ENCODE assay signal across 27 mouse cellular contexts in the genomic region with DNA sequence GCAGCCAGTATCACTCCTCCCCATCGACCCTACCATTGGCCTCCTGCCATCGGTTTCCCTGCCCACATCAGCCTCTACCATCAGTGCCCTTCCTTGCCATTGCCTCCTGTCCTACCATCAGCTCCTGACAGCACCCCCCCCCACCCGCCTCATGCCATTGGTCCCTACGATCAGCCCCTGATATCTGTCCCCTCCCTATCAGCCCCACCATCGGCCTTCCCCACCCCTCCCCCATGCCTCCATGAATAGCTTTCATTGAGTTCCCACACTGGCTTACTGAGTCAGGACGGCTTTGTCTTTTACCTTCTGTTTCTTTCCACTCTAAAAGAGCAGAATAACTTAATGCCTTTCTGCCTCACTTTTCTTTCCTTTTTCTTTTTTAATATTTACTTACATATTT.
DNase-seq lines count a peak whose midpoint lies in the region; ATAC-seq and TF ChIP-seq lines count a peak whose summit lies in the region.
"Had no signal": no experiment of that assay in that cellular context is flagged by ENCODE, and none has a peak within 500 bp of the region (broad histone marks: within the 10 kb centered on the region; RNA-seq: fewer than 3 reads in every experiment).

No protein-coding gene starts in this region.

- no peak for ATAC-seq in hindbrain, postnatal 0 days
- peak; percentile 70 for ATAC-seq in midbrain, embryonic 11.5 days (ENCODE audit: low FRiP score)
- ATAC-seq in midbrain, postnatal 0 days (ENCODE audit: low FRiP score), result no peak
- ATAC-seq: intestine, postnatal 0 days; liver, embryonic 12.5 days; liver, postnatal 0 days; midbrain, embryonic 16.5 days had no signal

- H3K9ac ChIP-seq in hindbrain, postnatal 0 days (replicated peaks; ENCODE audit: low read length), result no peak overlapping the region
- H3K9ac ChIP-seq in midbrain, embryonic 11.5 days (ENCODE audit: low read length), result no peak overlapping the region
- no peak overlapping the region for H3K9ac ChIP-seq in midbrain, postnatal 0 days (replicated peaks; ENCODE audit: low read length, poor library complexity, severe bottlenecking)
- H3K9ac ChIP-seq: embryonic facial prominence, embryonic 12.5 days; heart, embryonic 12.5 days; liver, embryonic 12.5 days; liver, postnatal 0 days; neural tube, embryonic 12.5 days had no signal

- TF ChIP-seq POLR2A in brain, embryonic 14.5 days (IDR thresholded peaks at IDR 0.05; ENCODE audit: borderline replicate concordance, extremely low read depth, insufficient read depth, insufficient read length, poor library complexity, severe bottlenecking), result no peak

- WGBS in hindbrain, embryonic 10.5 days, result 67% methylated on average over 6 of the region's 6 CpGs
- WGBS in hindbrain, postnatal 0 days, result 54% methylated on average over 6 of the region's 6 CpGs
- 63% methylated on average over 6 of the region's 6 CpGs for WGBS in midbrain, embryonic 11.5 days
- 56% methylated on average over 6 of the region's 6 CpGs for WGBS in midbrain, postnatal 0 days

- H3K4me3 ChIP-seq in hindbrain, embryonic 10.5 days, result no peak overlapping the region
- H3K4me3 ChIP-seq in hindbrain, postnatal 0 days (ENCODE audit: low read length), result no peak overlapping the region
- no peak overlapping the region for H3K4me3 ChIP-seq in midbrain, embryonic 11.5 days (ENCODE audit: low read depth, low read length)
- H3K4me3 ChIP-seq in midbrain, postnatal 0 days (ENCODE audit: low read depth, low read length), result no peak overlapping the region
- H3K4me3 ChIP-seq: embryonic facial prominence, embryonic 12.5 days; heart, adult 2 months; heart, embryonic 12.5 days; left cerebral cortex, adult 2 months; liver, embryonic 12.5 days; myocyte; neural tube, embryonic 12.5 days had no signal

- H3K4me1 ChIP-seq in hindbrain, embryonic 10.5 days (replicated peaks), result peaks cover 11% of the 10 kb centered on the region
- H3K4me1 ChIP-seq in hindbrain, postnatal 0 days (ENCODE audit: insufficient read depth, low read length), result no peaks in the 10 kb centered on the region
- no peaks in the 10 kb centered on the region for H3K4me1 ChIP-seq in midbrain, embryonic 11.5 days (ENCODE audit: control insufficient read depth, insufficient read depth, low read length)
- no peaks in the 10 kb centered on the region for H3K4me1 ChIP-seq in midbrain, postnatal 0 days (ENCODE audit: insufficient read depth, low read length)
- H3K4me1 ChIP-seq: embryonic facial prominence, embryonic 12.5 days; heart, embryonic 12.5 days; liver, embryonic 12.5 days; neural tube, embryonic 12.5 days had no signal

- peak overlapping the region; percentile 67 for H3K27ac ChIP-seq in hindbrain, embryonic 10.5 days
- H3K27ac ChIP-seq in hindbrain, postnatal 0 days, result no peak overlapping the region
- H3K27ac ChIP-seq in midbrain, embryonic 11.5 days (ENCODE audit: low read depth, low read length), result no peak overlapping the region
- H3K27ac ChIP-seq in midbrain, postnatal 0 days (ENCODE audit: low read depth, low read length), result no peak overlapping the region
- H3K27ac ChIP-seq: heart, adult 2 months; left cerebral cortex, adult 2 months; liver, embryonic 12.5 days; neural tube, embryonic 12.5 days had no signal

- H3K4me2 ChIP-seq in hindbrain, postnatal 0 days (ENCODE audit: low read depth, low read length), result no peak overlapping the region
- H3K4me2 ChIP-seq in midbrain, embryonic 11.5 days, result no peak overlapping the region
- no peak overlapping the region for H3K4me2 ChIP-seq in midbrain, postnatal 0 days (ENCODE audit: low read depth, low read length, poor library complexity, severe bottlenecking)
- H3K4me2 ChIP-seq: embryonic facial prominence, embryonic 12.5 days; heart, embryonic 12.5 days; liver, embryonic 12.5 days; neural tube, embryonic 12.5 days had no signal

- no peak for TF ChIP-seq CTCF in hindbrain, postnatal 0 days (IDR thresholded peaks at IDR 0.05; ENCODE audit: low read depth)
- no peak for TF ChIP-seq CTCF in midbrain, postnatal 0 days (IDR thresholded peaks at IDR 0.05)
- no peak for TF ChIP-seq CTCF in brain, embryonic 14.5 days (IDR thresholded peaks at IDR 0.05; ENCODE audit: borderline replicate concordance, extremely low read depth, insufficient read depth, insufficient read length)

- H3K27me3 ChIP-seq in hindbrain, embryonic 10.5 days (ENCODE audit: insufficient read depth, poor library complexity, severe bottlenecking), result no peaks in the 10 kb centered on the region
- no peaks in the 10 kb centered on the region for H3K27me3 ChIP-seq in hindbrain, postnatal 0 days (ENCODE audit: insufficient read depth, low read length)
- no peaks in the 10 kb centered on the region for H3K27me3 ChIP-seq in midbrain, embryonic 11.5 days (ENCODE audit: control insufficient read depth, insufficient read depth, low read length)
- H3K27me3 ChIP-seq in midbrain, postnatal 0 days (ENCODE audit: insufficient read depth, low read length), result no peaks in the 10 kb centered on the region
- H3K27me3 ChIP-seq: embryonic facial prominence, embryonic 12.5 days; heart, embryonic 12.5 days; liver, embryonic 12.5 days; neural tube, embryonic 12.5 days had no signal

- no peaks in the 10 kb centered on the region for H3K9me3 ChIP-seq in hindbrain, embryonic 10.5 days
- H3K9me3 ChIP-seq in hindbrain, postnatal 0 days (ENCODE audit: low read length), result no peaks in the 10 kb centered on the region
- no peaks in the 10 kb centered on the region for H3K9me3 ChIP-seq in midbrain, embryonic 11.5 days (ENCODE audit: control insufficient read depth, low read length)
- H3K9me3 ChIP-seq in midbrain, postnatal 0 days (ENCODE audit: low read length), result no peaks in the 10 kb centered on the region
- H3K9me3 ChIP-seq: embryonic facial prominence, embryonic 12.5 days; heart, embryonic 12.5 days; liver, embryonic 12.5 days; neural tube, embryonic 12.5 days had no signal

- no peak for DNase-seq in hindbrain, embryonic 10.5 days (ENCODE audit: low spot score)
- no peak for DNase-seq in hindbrain, postnatal 0 days (ENCODE audit: low spot score)
- DNase-seq in midbrain, embryonic 11.5 days (ENCODE audit: low spot score, missing footprints), result no peak
- no peak for DNase-seq in midbrain, postnatal 0 days (ENCODE audit: low spot score)
- peak; percentile 21 for DNase-seq in brain, embryonic 14.5 days (ENCODE audit: low read depth)
- DNase-seq in retina, postnatal 1 day, result peak; percentile 12
- no peak for DNase-seq in kidney, postnatal 25 days
- DNase-seq: adrenal gland, postnatal 10 days; B cell, adult 2 months; cerebellum, adult 2 months; cerebellum, postnatal 14 days; gastrocnemius, postnatal 36 days; heart, postnatal 4 days; kidney, adult 9 months; kidney, postnatal 14 days; liver, postnatal 0 days; right cerebral cortex, postnatal 14 days; thymus, postnatal 4 days had no signal

- no peaks in the 10 kb centered on the region for H3K36me3 ChIP-seq in hindbrain, embryonic 10.5 days
- no peaks in the 10 kb centered on the region for H3K36me3 ChIP-seq in hindbrain, postnatal 0 days (ENCODE audit: insufficient read depth, low read length)
- no peaks in the 10 kb centered on the region for H3K36me3 ChIP-seq in midbrain, embryonic 11.5 days (ENCODE audit: control insufficient read depth, insufficient read depth, low read length)
- no peaks in the 10 kb centered on the region for H3K36me3 ChIP-seq in midbrain, postnatal 0 days (ENCODE audit: insufficient read depth, low read length)
- H3K36me3 ChIP-seq: embryonic facial prominence, embryonic 12.5 days; heart, embryonic 12.5 days; liver, embryonic 12.5 days; neural tube, embryonic 12.5 days had no signal

Comparison
In these comparisons a context has a peak if more than half of its experiments do, and no peak if none do; other contexts are left out.
1. DNase-seq: peak in brain, embryonic 14.5 days (single experiment) and retina, postnatal 1 day (single experiment); none in hindbrain, embryonic 10.5 days (single experiment), hindbrain, postnatal 0 days (single experiment), midbrain, embryonic 11.5 days (single experiment), midbrain, postnatal 0 days (single experiment) and kidney, postnatal 25 days (0 of 2).